Mouse (Mus musculus) ZHBTc4 (cell line): ENCODE results near the gene Map3k4.

Source experiments
- DNase-seq: peaks from one replicate; pipeline ENCODE4 v3.0.0-alpha.2; 2011; ENCODE audit warnings: low read depth, low spot score

Gene Map3k4

GRCm38 (mm10) chr17:12271805-12272204 lies 46.8 kb downstream of the Map3k4 start:
- DNase-seq: no peak

DNA sequence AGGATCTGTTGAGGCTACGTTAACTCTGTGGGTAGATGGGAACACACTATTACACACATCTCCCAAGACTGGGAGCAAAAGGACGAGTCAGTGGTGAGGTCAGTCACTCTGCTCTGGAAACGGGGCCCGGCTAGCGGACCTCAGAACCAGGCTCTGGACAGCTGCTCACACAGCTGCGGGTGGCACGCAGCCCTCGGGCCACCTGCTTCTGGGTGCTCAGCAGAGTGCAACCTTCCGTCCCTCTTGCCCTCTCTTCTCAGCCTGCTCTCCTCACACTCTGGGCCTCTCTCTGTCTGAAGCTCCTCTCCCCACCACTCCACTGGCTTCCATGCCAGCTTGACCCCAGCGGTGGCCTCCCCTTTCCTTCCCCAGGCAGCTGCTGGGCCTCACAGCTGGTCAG lies 50.1 kb downstream of the Map3k4 start:
- no peak for DNase-seq

DNA sequence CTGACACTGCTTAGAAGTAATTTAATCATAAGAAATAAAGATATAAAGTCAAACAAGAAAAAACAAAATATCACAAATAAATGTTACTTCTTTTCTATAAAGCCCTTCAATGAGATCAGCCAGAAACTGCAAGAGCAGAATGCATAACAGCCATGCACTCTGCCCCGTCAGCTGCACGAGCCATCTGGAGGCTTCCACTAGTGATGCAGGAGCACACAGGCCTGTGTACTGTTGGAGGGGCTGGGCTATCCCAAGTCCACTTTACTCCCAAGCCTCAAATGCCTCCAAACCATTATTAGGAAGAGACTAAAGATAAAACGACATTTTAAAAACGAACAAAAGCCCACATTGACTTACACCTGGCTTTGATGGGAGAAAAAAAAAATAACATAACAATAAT lies 50.5 kb downstream of the Map3k4 start:
- no peak for DNase-seq

- DNase-seq: peak; percentile 85
These were observed 52.3 kb downstream of the Map3k4 start for GRCm38 (mm10) chr17:12265969-12266925.

GRCm38 (mm10) chr17:12264293-12264692 lies 54.3 kb downstream of the Map3k4 start:
- no peak for DNase-seq

DNA sequence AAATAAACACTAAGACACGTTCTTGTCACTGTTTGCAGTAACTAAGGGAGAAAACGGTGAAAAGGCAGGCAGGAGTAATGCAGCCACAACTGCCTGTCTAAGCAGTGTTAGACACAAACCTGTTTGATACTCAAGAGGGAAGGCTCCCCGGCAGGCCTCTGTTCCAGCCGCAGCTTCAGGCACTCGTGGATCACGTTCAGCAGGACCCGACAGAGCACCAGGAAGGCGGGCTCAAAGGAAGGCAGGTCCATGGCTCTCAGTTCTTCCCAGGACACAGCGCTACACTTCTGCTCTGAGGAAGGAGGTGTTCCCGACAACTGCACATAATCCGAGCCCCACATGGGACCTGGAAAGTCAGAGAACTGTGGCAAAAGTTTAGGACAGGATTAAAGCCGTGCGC lies 54.8 kb downstream of the Map3k4 start:
- no peak for DNase-seq

- no peak for DNase-seq
These were observed 55.7 kb downstream of the Map3k4 start for GRCm38 (mm10) chr17:12262851-12263250.

GRCm38 (mm10) chr17:12261887-12262286 lies 56.7 kb downstream of the Map3k4 start:
- DNase-seq: no peak

- DNase-seq: no peak
These were observed 57.2 kb downstream of the Map3k4 start for GRCm38 (mm10) chr17:12261376-12261775.

GRCm38 (mm10) chr17:12259957-12260356 lies 58.6 kb downstream of the Map3k4 start:
- DNase-seq: no peak

- DNase-seq: no peak
These were observed 60.1 kb downstream of the Map3k4 start for GRCm38 (mm10) chr17:12258517-12258916.

- no peak for DNase-seq
These were observed 62.5 kb downstream of the Map3k4 start for GRCm38 (mm10) chr17:12256142-12256541.

- DNase-seq: no peak
These were observed 68.0 kb downstream of the Map3k4 start for GRCm38 (mm10) chr17:12250581-12250980.

DNA sequence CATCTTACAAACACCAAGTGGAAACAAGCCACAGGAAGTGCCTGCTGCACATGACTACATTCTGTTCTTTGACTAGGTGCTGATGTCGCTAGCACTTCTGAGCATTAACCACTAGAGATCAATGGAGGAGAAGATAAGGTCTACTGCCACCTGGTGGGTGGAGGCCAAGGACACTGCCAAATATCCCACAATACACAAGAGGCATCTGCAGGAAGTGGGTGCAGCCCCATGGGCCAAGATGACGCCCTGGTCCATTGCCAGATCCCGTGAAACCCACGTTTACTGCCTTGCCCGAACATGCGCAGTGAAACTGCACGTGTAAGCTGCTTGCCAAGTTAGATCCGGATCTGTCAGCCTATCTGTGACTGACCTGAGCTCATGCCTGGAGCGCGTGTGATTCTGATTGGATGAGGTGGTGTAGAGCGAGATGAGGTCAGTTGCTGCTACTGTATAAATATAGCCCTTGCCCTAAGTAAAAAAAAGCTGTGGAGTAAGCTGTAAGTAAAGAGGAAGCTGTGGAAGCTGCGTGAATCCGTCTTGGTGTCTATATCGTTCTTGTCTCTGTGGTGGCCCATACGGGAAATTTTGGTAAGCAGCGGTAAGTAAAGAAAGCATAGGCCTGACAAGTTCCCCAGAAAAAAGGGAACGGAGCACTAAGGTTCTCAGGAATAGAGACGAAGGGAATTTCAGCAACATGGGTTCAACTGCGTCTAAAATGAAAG lies 68.7 kb downstream of the Map3k4 start:
- DNase-seq: peak; percentile 58

DNA sequence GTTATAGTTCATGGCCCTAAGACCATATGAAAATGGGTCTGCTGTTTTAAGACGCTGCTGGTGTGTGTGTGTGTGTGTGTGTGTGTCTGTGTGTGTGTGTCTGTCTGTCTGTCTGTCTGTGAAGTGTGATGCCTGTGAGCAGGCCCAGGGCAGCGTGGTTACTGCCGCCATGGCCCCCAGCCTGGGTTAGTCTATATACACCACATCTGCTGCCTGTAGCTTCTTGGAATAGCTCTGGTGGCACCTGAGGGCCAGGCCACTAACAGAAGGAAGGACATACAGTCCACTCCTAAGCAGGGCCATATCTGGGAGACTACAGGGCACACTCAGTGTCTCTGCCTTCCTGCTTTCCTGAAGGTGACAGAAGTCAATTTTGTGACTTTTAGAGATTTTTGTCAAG lies 77.9 kb downstream of the Map3k4 start:
- no peak for DNase-seq

DNA sequence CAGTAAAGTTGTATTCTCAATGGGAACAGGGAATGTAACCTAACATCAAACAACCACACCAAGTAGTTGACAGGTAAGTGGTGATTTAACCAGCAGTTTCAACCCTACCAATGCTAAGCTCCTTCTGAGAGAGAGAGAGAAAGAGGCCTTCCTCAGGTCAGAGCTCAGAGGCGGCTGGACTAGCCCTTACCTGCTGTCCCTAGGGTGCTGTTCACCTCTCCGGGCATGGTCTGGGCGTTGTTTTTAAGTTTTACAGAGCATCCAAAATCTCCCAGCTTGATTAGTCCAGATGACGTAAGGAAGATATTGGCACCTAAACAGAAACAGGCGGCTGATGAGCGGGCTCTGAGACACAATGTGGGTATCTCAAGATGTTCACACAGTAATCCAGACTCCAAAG lies 85.9 kb downstream of the Map3k4 start:
- no peak for DNase-seq

- DNase-seq: peak; percentile 18
These were observed 87.5 kb downstream of the Map3k4 start for GRCm38 (mm10) chr17:12231087-12231486.

GRCm38 (mm10) chr17:12230167-12230566 lies 88.4 kb downstream of the Map3k4 start:
- no peak for DNase-seq

GRCm38 (mm10) chr17:12229756-12230155 lies 88.8 kb downstream of the Map3k4 start:
- no peak for DNase-seq

DNA sequence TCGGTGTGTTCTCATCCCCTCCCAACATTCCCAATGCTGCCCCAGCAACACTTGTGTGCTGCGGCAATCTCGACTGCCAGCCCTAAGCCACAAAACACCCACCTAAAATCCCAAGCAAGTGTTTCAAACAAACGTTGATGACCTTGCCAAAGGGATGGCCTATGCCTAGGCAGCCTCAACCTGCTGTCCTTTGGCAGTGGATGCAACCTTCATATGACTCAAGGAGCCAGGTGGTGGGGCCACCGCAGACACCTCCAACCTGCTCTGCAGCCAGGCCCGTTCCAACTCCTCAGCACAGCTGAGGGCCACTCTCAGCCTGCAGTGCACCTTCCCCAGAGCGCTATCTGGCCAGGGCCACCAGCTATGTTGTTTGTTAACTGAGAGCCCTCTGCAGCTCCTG lies 90.1 kb downstream of the Map3k4 start:
- DNase-seq: no peak

GRCm38 (mm10) chr17:12228001-12228400 lies 90.6 kb downstream of the Map3k4 start:
- DNase-seq: no peak

DNA sequence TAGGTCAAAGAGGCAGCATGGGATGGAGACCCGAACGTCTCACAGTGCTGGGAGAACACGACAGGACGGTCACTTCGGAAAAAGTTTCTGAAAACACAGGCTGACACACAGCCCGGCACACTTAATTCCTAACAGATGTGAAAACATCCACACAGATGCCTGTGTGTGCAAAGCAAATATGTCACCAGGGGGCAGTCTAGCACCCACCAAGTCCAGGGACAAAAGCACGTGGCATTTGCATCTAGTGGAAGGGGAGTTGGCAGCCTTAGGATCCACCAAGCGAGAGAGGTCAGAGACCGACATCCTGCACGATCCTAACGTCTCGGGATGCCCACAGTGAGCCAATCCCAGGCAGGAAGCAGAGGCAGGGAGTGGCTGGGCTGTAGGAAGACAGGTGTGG lies 92.0 kb downstream of the Map3k4 start:
- peak; percentile 9 for DNase-seq

DNA sequence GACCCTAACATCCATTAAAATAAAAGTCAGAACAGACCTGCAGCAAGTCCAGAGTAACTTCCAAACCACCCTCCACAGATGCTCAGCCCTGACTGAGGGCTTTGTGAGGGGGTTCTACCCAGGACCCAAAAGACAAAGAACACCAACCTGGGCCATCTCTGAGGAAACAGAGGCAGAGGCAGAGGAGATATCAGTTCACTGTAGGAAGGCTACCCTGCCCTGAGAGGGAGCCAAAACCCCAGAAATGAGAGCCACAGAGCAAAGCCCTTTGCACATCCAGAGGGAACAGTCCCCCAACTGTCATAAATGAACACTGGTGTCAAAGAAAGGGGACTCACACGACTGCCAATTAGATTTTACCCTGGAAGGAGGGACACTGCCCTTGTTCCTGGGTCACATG lies 93.4 kb downstream of the Map3k4 start:
- DNase-seq: no peak
